ENCODE assay signal across 7 mouse cellular contexts in genomic region chr2:152729013-152729635, GRCm38 (mm10). TPM values are rescaled to one million over a fixed set of nuclear protein-coding genes. Genes with fewer than 3 reads are reported as not detected.
DNase-seq lines count a peak whose midpoint lies in the region; ATAC-seq lines count a peak whose summit lies in the region.

No protein-coding gene starts in this region.

- no peaks in the 10 kb centered on the region for H3K27me3 ChIP-seq in midbrain, embryonic 15.5 days (replicated peaks)
- no peaks in the 10 kb centered on the region for H3K27me3 ChIP-seq in midbrain, embryonic 14.5 days (ENCODE audit: control insufficient read depth, insufficient read depth, low read length)
- no peaks in the 10 kb centered on the region for H3K27me3 ChIP-seq in hindbrain, embryonic 12.5 days
- no peaks in the 10 kb centered on the region for H3K27me3 ChIP-seq in limb, embryonic 11.5 days (ENCODE audit: control insufficient read depth, insufficient read depth, low read length)

- no peaks in the 10 kb centered on the region for H3K9me3 ChIP-seq in midbrain, embryonic 15.5 days
- no peaks in the 10 kb centered on the region for H3K9me3 ChIP-seq in midbrain, embryonic 14.5 days (ENCODE audit: control insufficient read depth, low read length)
- no peaks in the 10 kb centered on the region for H3K9me3 ChIP-seq in hindbrain, embryonic 12.5 days (replicated peaks)
- no peaks in the 10 kb centered on the region for H3K9me3 ChIP-seq in limb, embryonic 11.5 days (ENCODE audit: control insufficient read depth, low read length)

- 73% methylated on average over 8 of the region's 8 CpGs for WGBS in midbrain, embryonic 15.5 days
- WGBS in midbrain, embryonic 14.5 days: 69% methylated on average over 8 of the region's 8 CpGs
- WGBS in hindbrain, embryonic 12.5 days: 41% methylated on average over 8 of the region's 8 CpGs
- WGBS in limb, embryonic 11.5 days: 19% methylated on average over 8 of the region's 8 CpGs

- H3K4me3 ChIP-seq in midbrain, embryonic 15.5 days: no peak overlapping the region
- no peak overlapping the region for H3K4me3 ChIP-seq in midbrain, embryonic 14.5 days (replicated peaks; ENCODE audit: low read depth, low read length)
- no peak overlapping the region for H3K4me3 ChIP-seq in hindbrain, embryonic 12.5 days
- no peak overlapping the region for H3K4me3 ChIP-seq in limb, embryonic 11.5 days (ENCODE audit: low read depth, low read length)

- no peak overlapping the region for H3K9ac ChIP-seq in midbrain, embryonic 15.5 days
- no peak overlapping the region for H3K9ac ChIP-seq in midbrain, embryonic 14.5 days (replicated peaks; ENCODE audit: low read length)
- no peak overlapping the region for H3K9ac ChIP-seq in hindbrain, embryonic 12.5 days
- peak overlapping the region; percentile 23; the same call in 1 of the 2 replicates for H3K9ac ChIP-seq in limb, embryonic 11.5 days (ENCODE audit: low read length)

- no peak for DNase-seq in midbrain, embryonic 14.5 days
- peak; percentile 58 for DNase-seq in limb, embryonic 11.5 days (ENCODE audit: low spot score)
- DNase-seq in cerebellum, adult 11 months: no peak
- no peak for DNase-seq in adrenal gland, postnatal 4 days (ENCODE audit: low spot score in 2 of 2)

- ATAC-seq in midbrain, embryonic 15.5 days (replicated peaks): 0 out of 2 replicates have a peak, but pooled peaks have one; percentile 26
- no peak; the same call in 1 of the 2 replicates for ATAC-seq in midbrain, embryonic 14.5 days (ENCODE audit: low FRiP score, low TSS enrichment)
- no peak; the same call in 1 of the 2 replicates for ATAC-seq in hindbrain, embryonic 12.5 days (ENCODE audit: low FRiP score)
- no peak; the same call in 1 of the 2 replicates for ATAC-seq in limb, embryonic 11.5 days (ENCODE audit: insufficient number of reproducible peaks, low FRiP score, low TSS enrichment, low read depth)
- no peak for ATAC-seq in granulocyte monocyte progenitor cell, adult 5-6 weeks (replicated peaks; ENCODE audit: poor library complexity, severe bottlenecking)

- H3K4me2 ChIP-seq in midbrain, embryonic 15.5 days: no peak overlapping the region
- H3K4me2 ChIP-seq in midbrain, embryonic 14.5 days (ENCODE audit: low read length): no peak overlapping the region
- no peak overlapping the region for H3K4me2 ChIP-seq in hindbrain, embryonic 12.5 days (replicated peaks)
- H3K4me2 ChIP-seq in limb, embryonic 11.5 days (ENCODE audit: low read depth, severe bottlenecking): no peak overlapping the region; the same call in 1 of the 2 replicates

- peaks cover 5% of the 10 kb centered on the region for H3K4me1 ChIP-seq in midbrain, embryonic 15.5 days
- H3K4me1 ChIP-seq in midbrain, embryonic 14.5 days (ENCODE audit: control insufficient read depth, insufficient read depth, low read length): peaks cover 1% of the 10 kb centered on the region; the same call in 1 of the 2 replicates
- H3K4me1 ChIP-seq in hindbrain, embryonic 12.5 days: peaks cover 46% of the 10 kb centered on the region
- peaks cover 53% of the 10 kb centered on the region for H3K4me1 ChIP-seq in limb, embryonic 11.5 days (ENCODE audit: control insufficient read depth, insufficient read depth, low read length)

- no peaks in the 10 kb centered on the region for H3K36me3 ChIP-seq in midbrain, embryonic 15.5 days (replicated peaks)
- H3K36me3 ChIP-seq in midbrain, embryonic 14.5 days (ENCODE audit: control insufficient read depth, insufficient read depth, low read length): no peaks in the 10 kb centered on the region
- H3K36me3 ChIP-seq in hindbrain, embryonic 12.5 days: no peaks in the 10 kb centered on the region
- no peaks in the 10 kb centered on the region for H3K36me3 ChIP-seq in limb, embryonic 11.5 days (ENCODE audit: control insufficient read depth, insufficient read depth, low read length)

- no peak overlapping the region for H3K27ac ChIP-seq in midbrain, embryonic 15.5 days
- H3K27ac ChIP-seq in midbrain, embryonic 14.5 days (replicated peaks; ENCODE audit: low read depth, low read length): no peak overlapping the region
- H3K27ac ChIP-seq in hindbrain, embryonic 12.5 days: peak overlapping the region; percentile 78
- peak overlapping the region; percentile 91 for H3K27ac ChIP-seq in limb, embryonic 11.5 days (replicated peaks; ENCODE audit: low read depth, low read length)

RNA-seq across cellular contexts. Expression of gene Id1, which starts 6.9 kb away (rescaled TPM):
- polyA plus RNA-seq in midbrain, embryonic 15.5 days (2015; fragmentation: Nextera tagmentation; extraction: Ambion mirVana): 30.7 and 33.7 TPM in 2 replicates
- 33.5 and 38.8 TPM in 2 replicates for polyA plus RNA-seq in midbrain, embryonic 14.5 days (2014; fragmentation: Nextera tagmentation; extraction: Ambion mirVana)
- polyA plus RNA-seq in hindbrain, embryonic 12.5 days (2016; fragmentation: Nextera tagmentation; extraction: Ambion mirVana): 157 and 159 TPM in 2 replicates
- polyA plus RNA-seq in limb, embryonic 11.5 days (2014; fragmentation: Nextera tagmentation; extraction: Ambion mirVana): 221 and 248 TPM in 2 replicates
- 5.5 and 7.6 TPM in 2 replicates for total RNA-seq in granulocyte monocyte progenitor cell, adult 5-6 weeks (2014; fragmentation: Nextera tagmentation)
- total RNA-seq in granulocyte monocyte progenitor cell, adult 5-6 weeks (2017): 5.0 and 6.6 TPM in 2 replicates
- 100 to 1,000 TPM; 103 to 129 TPM for total RNA-seq in adrenal gland, postnatal 4 days (2021)

RNA-seq across cellular contexts. Expression of gene Cox4i2, which starts 24.8 kb away (rescaled TPM):
- polyA plus RNA-seq in midbrain, embryonic 15.5 days (2015; fragmentation: Nextera tagmentation; extraction: Ambion mirVana): 5.2 and 6.4 TPM in 2 replicates
- polyA plus RNA-seq in midbrain, embryonic 14.5 days (2014; fragmentation: Nextera tagmentation; extraction: Ambion mirVana): 5.4 and 5.6 TPM in 2 replicates
- 5.0 and 5.3 TPM in 2 replicates for polyA plus RNA-seq in hindbrain, embryonic 12.5 days (2016; fragmentation: Nextera tagmentation; extraction: Ambion mirVana)
- 18.5 and 22.3 TPM in 2 replicates for polyA plus RNA-seq in limb, embryonic 11.5 days (2014; fragmentation: Nextera tagmentation; extraction: Ambion mirVana)
- 6.8 and 13.0 TPM in 2 replicates for total RNA-seq in granulocyte monocyte progenitor cell, adult 5-6 weeks (2014; fragmentation: Nextera tagmentation)
- 6.0 TPM in 1 of 2 replicates, not detected in the other for total RNA-seq in granulocyte monocyte progenitor cell, adult 5-6 weeks (2017)
- 1 to 10 TPM; 4.2 to 4.9 TPM for total RNA-seq in adrenal gland, postnatal 4 days (2021)

RNA-seq across cellular contexts. Expression of gene Mcts2, which starts 42.3 kb away (rescaled TPM):
- 33.7 and 34.3 TPM in 2 replicates for polyA plus RNA-seq in midbrain, embryonic 15.5 days (2015; fragmentation: Nextera tagmentation; extraction: Ambion mirVana)
- polyA plus RNA-seq in midbrain, embryonic 14.5 days (2014; fragmentation: Nextera tagmentation; extraction: Ambion mirVana): 39.9 and 41.4 TPM in 2 replicates
- polyA plus RNA-seq in hindbrain, embryonic 12.5 days (2016; fragmentation: Nextera tagmentation; extraction: Ambion mirVana): 34.9 and 40.5 TPM in 2 replicates
- polyA plus RNA-seq in limb, embryonic 11.5 days (2014; fragmentation: Nextera tagmentation; extraction: Ambion mirVana): 37.1 and 38.5 TPM in 2 replicates
- total RNA-seq in granulocyte monocyte progenitor cell, adult 5-6 weeks (2014; fragmentation: Nextera tagmentation): 11.7 and 14.5 TPM in 2 replicates
- total RNA-seq in granulocyte monocyte progenitor cell, adult 5-6 weeks (2017): 5.7 and 10.9 TPM in 2 replicates
- total RNA-seq in adrenal gland, postnatal 4 days (2021): 10 to 100 TPM; 26.7 to 27.4 TPM

RNA-seq across cellular contexts. Expression of gene H13, which starts 59.9 kb away (rescaled TPM):
- polyA plus RNA-seq in midbrain, embryonic 15.5 days (2015; fragmentation: Nextera tagmentation; extraction: Ambion mirVana): 178 and 186 TPM in 2 replicates
- 177 and 184 TPM in 2 replicates for polyA plus RNA-seq in midbrain, embryonic 14.5 days (2014; fragmentation: Nextera tagmentation; extraction: Ambion mirVana)
- polyA plus RNA-seq in hindbrain, embryonic 12.5 days (2016; fragmentation: Nextera tagmentation; extraction: Ambion mirVana): 153 and 157 TPM in 2 replicates
- 123 and 126 TPM in 2 replicates for polyA plus RNA-seq in limb, embryonic 11.5 days (2014; fragmentation: Nextera tagmentation; extraction: Ambion mirVana)
- 180 and 213 TPM in 2 replicates for total RNA-seq in granulocyte monocyte progenitor cell, adult 5-6 weeks (2014; fragmentation: Nextera tagmentation)
- 150 and 235 TPM in 2 replicates for total RNA-seq in granulocyte monocyte progenitor cell, adult 5-6 weeks (2017)
- total RNA-seq in adrenal gland, postnatal 4 days (2021): 100 to 1,000 TPM; 138 to 140 TPM

Comparison
In these comparisons a context has a peak if more than half of its experiments do, and no peak if none do; other contexts are left out.
1. H3K27ac ChIP-seq: peak in hindbrain, embryonic 12.5 days (single experiment) and limb, embryonic 11.5 days (single experiment); none in midbrain, embryonic 15.5 days (single experiment) and midbrain, embryonic 14.5 days (single experiment).